Mouse (Mus musculus): ENCODE measurements around the gene Anxa6. TPM values are rescaled to one million over a fixed set of nuclear protein-coding genes. Genes with fewer than 3 reads are reported as not detected.
A peak's percentile ranks its signal among the peaks of the same experiment; 100 is the strongest.

Gene Anxa6
- polyA plus RNA-seq, 1 experiment from 2014 or later, result 86.9 TPM

DNA sequence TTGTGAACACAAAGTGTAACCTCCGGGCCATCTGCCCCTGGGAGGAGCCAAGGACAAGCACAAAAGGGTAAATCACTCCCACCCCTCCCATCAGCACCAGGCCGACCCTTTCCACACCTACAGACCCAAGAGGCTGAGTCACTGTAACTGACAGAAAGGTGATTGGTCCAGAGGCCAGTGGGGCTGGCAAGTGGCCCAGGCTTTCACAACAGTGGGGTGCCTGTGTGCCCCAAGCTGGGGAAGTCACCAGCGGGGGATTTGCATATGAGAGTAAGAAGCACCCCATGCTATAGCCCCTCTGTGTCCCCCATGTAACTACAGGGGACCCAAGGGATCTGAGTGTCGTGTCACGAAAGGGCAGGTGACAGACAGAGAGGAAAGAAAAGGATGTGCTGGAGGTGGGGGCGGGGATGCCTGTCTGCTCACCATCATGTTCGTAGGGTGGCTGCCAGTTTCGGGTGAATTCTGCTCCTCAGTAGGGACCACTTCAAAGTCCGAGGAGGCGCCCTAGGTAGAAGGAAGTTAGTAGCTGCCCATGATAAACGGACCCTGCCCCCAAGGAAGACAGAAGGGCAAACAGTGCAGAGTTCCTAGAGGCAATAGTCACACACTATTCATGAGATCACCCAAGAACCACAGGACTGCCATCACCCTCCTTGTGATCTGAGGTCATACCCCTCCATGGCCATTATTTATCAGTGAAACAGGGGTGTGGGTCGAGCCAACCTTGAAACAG is 97.0 kb downstream of the Anxa6 start:
- TF ChIP-seq CTCF (IDR thresholded peaks at IDR 0.05; ENCODE audit: low read depth), result no peak
- no peak overlapping the region for H3K4me2 ChIP-seq (replicated peaks; ENCODE audit: low read depth)
- H3K27me3 ChIP-seq (replicated peaks; ENCODE audit: control insufficient read depth, insufficient read depth, low read length), result no peaks in the 10 kb centered on the region
- WGBS, result 28% methylated on average over 12 of the region's 12 CpGs
- peak; percentile 93 for ATAC-seq
- H3K36me3 ChIP-seq (ENCODE audit: control insufficient read depth, insufficient read depth), result peaks cover 79% of the 10 kb centered on the region
- peak overlapping the region; percentile 91 for H3K27ac ChIP-seq (ENCODE audit: low read depth, low read length)
- no peak overlapping the region for H3K4me3 ChIP-seq (ENCODE audit: low read depth, low read length)
- peak overlapping the region; percentile 4; the same call in 1 of the 2 replicates for H3K9ac ChIP-seq (ENCODE audit: low read depth, low read length)
- 0 out of 2 replicates have a peak, but pooled peaks cover 5% of the 10 kb centered on the region for H3K4me1 ChIP-seq (replicated peaks; ENCODE audit: control insufficient read depth, insufficient read depth, low read length)
- no peaks in the 10 kb centered on the region for H3K9me3 ChIP-seq (ENCODE audit: control insufficient read depth)

DNA sequence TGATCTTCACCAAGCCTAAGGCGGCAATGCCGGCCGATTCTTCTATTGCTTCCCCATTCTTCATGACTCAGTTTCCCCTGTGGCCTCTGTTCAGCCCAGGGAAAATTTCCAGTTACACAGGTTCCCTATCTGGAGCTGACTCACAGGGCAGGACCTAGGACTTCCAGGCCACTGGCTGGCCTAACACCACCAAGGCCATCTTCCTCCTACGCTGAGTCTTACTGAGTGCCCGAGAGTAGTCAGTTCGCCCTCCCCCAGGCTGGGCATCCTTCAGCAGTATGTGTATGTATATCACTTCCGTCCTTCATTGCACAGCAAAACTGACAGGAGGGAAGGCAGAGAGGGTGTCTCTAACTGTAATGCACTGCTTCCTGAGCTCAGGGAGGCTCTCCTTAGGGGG is 99.0 kb downstream of the Anxa6 start:
- 98% methylated on average over 7 of the region's 7 CpGs for WGBS
- peaks cover 85% of the 10 kb centered on the region for H3K36me3 ChIP-seq (ENCODE audit: control insufficient read depth, insufficient read depth)
- H3K4me3 ChIP-seq (ENCODE audit: low read depth, low read length), result no peak overlapping the region
- no peak for ATAC-seq
- H3K4me2 ChIP-seq (replicated peaks; ENCODE audit: low read depth), result no peak overlapping the region
- H3K9me3 ChIP-seq (ENCODE audit: control insufficient read depth), result no peaks in the 10 kb centered on the region
- no peak for TF ChIP-seq CTCF (IDR thresholded peaks at IDR 0.05; ENCODE audit: low read depth)
- no peaks in the 10 kb centered on the region for H3K27me3 ChIP-seq (replicated peaks; ENCODE audit: control insufficient read depth, insufficient read depth, low read length)
- 0 out of 2 replicates have a peak, but pooled peaks cover 5% of the 10 kb centered on the region for H3K4me1 ChIP-seq (replicated peaks; ENCODE audit: control insufficient read depth, insufficient read depth, low read length)
- H3K9ac ChIP-seq (ENCODE audit: low read depth, low read length), result no peak overlapping the region
- H3K27ac ChIP-seq (ENCODE audit: low read depth, low read length), result no peak overlapping the region

DNA sequence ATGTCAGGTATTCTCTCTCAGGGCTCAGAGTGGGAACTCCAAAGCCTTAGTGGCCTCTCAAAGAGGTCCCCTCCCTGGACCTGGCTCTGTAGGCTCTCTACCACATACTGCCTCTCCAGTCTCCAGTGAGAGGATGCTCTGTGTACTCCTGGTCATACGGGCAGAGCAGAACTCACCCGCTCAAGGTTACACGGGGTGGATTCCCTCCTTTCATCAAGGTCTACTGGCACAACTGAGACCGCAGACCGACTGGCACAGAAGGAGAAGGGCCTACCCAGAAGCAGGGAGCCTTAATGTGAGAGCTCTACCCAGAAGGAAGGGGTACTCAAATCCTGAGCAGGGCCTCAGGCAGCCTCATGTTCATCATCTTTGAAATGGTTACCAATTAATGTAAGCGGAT is 100.7 kb downstream of the Anxa6 start:
- H3K36me3 ChIP-seq (ENCODE audit: control insufficient read depth, insufficient read depth), result peaks cover 84% of the 10 kb centered on the region

DNA sequence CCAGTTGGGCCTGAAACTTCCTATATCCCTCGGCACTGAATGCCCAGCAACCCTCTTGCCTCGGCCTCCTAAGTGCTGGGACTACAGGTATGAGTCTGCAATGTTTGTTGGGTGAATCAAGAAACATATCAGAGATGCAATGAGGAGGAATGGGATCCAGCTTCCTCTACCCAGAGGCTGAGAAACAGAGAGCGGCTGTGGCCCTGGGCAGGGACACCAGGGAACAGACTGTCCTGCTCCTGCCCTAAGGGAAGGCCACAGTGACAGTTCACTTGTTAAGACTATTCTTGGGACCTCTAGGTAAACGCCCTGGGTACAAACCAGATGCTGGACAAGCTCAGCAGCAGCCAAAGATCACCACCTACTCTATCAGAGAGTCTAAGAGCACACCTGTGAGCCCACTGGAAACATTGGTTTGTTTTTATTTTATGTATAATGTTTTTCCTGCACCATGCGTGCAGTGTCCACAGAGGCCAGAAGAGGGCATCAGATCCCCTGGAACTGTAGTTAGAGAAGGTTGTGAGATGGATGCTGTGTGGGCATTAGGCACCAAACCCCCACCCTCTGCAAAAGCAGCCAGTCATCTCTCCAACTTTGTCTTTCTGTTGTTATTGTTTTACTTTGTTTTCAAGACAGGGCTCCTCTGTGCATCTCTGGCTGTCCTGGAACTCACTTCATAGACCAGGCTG is 101.7 kb downstream of the Anxa6 start:
- no peaks in the 10 kb centered on the region for H3K9me3 ChIP-seq (ENCODE audit: control insufficient read depth)
- 0 out of 2 replicates have a peak, but pooled peaks cover 5% of the 10 kb centered on the region for H3K4me1 ChIP-seq (replicated peaks; ENCODE audit: control insufficient read depth, insufficient read depth, low read length)
- H3K27ac ChIP-seq (ENCODE audit: low read depth, low read length), result no peak overlapping the region
- no peak overlapping the region for H3K4me3 ChIP-seq (ENCODE audit: low read depth, low read length)
- no peak for ATAC-seq
- WGBS, result 74% methylated on average over 5 of the region's 5 CpGs
- TF ChIP-seq CTCF (IDR thresholded peaks at IDR 0.05; ENCODE audit: low read depth), result peak; percentile 86
- H3K27me3 ChIP-seq (replicated peaks; ENCODE audit: control insufficient read depth, insufficient read depth, low read length), result no peaks in the 10 kb centered on the region
- no peak overlapping the region for H3K9ac ChIP-seq (ENCODE audit: low read depth, low read length)
- peaks cover 92% of the 10 kb centered on the region for H3K36me3 ChIP-seq (ENCODE audit: control insufficient read depth, insufficient read depth)
- no peak overlapping the region for H3K4me2 ChIP-seq (replicated peaks; ENCODE audit: low read depth)

More for the DNA sequence above, 100.7 kb downstream of the Anxa6 start:
- Histone ChIP-seq H3K4me3 (ENCODE audit: low read depth, low read length) (no peak overlapping the region), H3K4me2 (replicated peaks; ENCODE audit: low read depth) (no peak overlapping the region), H3K9me3 (ENCODE audit: control insufficient read depth) (no peaks in the 10 kb centered on the region), H3K27me3 (replicated peaks; ENCODE audit: control insufficient read depth, insufficient read depth, low read length) (no peaks in the 10 kb centered on the region), H3K27ac (ENCODE audit: low read depth, low read length) (no peak overlapping the region), H3K9ac (ENCODE audit: low read depth, low read length) (no peak overlapping the region), H3K4me1 (replicated peaks; ENCODE audit: control insufficient read depth, insufficient read depth, low read length) (0 out of 2 replicates have a peak, but pooled peaks cover 5% of the 10 kb centered on the region)
- TF ChIP-seq CTCF (IDR thresholded peaks at IDR 0.05; ENCODE audit: low read depth), result no peak
- ATAC-seq, result no peak
- 92% methylated on average over 6 of the region's 6 CpGs for WGBS

DNA sequence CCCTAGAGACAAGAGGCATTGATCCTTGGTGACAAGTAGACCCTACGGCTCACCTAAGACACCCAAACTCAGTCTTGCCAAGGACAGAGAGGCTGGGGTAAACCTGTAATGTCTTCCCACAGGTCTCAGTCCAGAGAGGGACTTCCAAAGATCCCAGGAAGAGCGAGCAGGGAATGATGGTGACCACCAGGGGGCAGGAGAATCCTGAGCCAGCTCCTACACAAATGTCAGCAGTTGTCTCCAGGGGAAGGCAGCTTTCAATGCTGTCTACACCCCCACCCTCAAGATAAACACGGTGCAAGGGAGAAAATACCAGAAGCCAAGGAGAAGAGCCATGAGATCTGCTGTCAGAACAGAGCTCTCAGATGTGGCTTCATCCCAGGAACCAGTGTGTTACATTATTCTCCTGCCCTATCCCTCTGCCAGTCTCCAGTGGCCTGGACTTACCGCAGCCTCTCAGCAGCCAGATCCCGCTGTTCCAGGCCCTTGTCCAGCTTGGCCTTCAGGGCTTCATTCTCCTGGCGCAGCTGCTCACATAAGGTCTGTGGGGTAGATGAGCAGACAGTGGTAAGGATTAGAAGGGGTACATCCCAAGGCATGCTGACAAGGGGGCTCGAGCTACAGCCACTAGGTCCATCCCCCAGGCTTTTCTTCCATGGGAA is 102.8 kb downstream of the Anxa6 start:
- Histone ChIP-seq H3K4me3 (ENCODE audit: low read depth, low read length) (no peak overlapping the region), H3K4me1 (replicated peaks; ENCODE audit: control insufficient read depth, insufficient read depth, low read length) (no peaks in the 10 kb centered on the region), H3K27ac (ENCODE audit: low read depth, low read length) (no peak overlapping the region), H3K36me3 (ENCODE audit: control insufficient read depth, insufficient read depth) (peaks cover 95% of the 10 kb centered on the region), H3K27me3 (replicated peaks; ENCODE audit: control insufficient read depth, insufficient read depth, low read length) (no peaks in the 10 kb centered on the region), H3K4me2 (replicated peaks; ENCODE audit: low read depth) (no peak overlapping the region), H3K9me3 (ENCODE audit: control insufficient read depth) (no peaks in the 10 kb centered on the region), H3K9ac (ENCODE audit: low read depth, low read length) (no peak overlapping the region)
- peak; percentile 91 for TF ChIP-seq CTCF (IDR thresholded peaks at IDR 0.05; ENCODE audit: low read depth)
- no peak for ATAC-seq
- 65% methylated on average over 7 of the region's 7 CpGs for WGBS

DNA sequence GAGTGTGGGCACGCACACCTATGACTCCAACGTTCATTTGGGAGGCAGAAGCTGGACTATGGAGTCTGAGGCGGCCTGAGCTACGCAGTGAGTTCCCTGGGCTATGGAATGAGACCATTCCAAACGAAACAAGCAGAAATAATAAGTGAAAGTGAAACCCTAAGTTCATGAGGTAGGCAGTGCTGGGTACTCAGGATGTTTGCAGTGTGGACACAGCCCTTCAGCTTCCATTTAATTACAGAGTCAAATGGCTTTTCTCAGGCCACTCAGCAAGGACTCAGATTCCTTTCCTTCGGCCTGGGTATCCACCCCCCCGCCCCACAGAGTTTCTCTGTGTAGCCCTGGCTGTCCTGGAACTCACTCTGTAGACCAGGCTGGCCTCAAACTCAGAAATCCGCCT is 103.5 kb downstream of the Anxa6 start:
- no peak for TF ChIP-seq CTCF (IDR thresholded peaks at IDR 0.05; ENCODE audit: low read depth)
- H3K4me1 ChIP-seq (replicated peaks; ENCODE audit: control insufficient read depth, insufficient read depth, low read length), result no peaks in the 10 kb centered on the region
- no peaks in the 10 kb centered on the region for H3K27me3 ChIP-seq (replicated peaks; ENCODE audit: control insufficient read depth, insufficient read depth, low read length)
- H3K9me3 ChIP-seq (ENCODE audit: control insufficient read depth), result no peaks in the 10 kb centered on the region
- 0 out of 2 replicates have a peak overlapping the region, but pooled peaks have one; percentile 2 for H3K9ac ChIP-seq (ENCODE audit: low read depth, low read length)
- WGBS, result 87% methylated on average over 8 of the region's 8 CpGs
- H3K4me2 ChIP-seq (replicated peaks; ENCODE audit: low read depth), result no peak overlapping the region
- peaks cover 90% of the 10 kb centered on the region for H3K36me3 ChIP-seq (ENCODE audit: control insufficient read depth, insufficient read depth)
- H3K27ac ChIP-seq (ENCODE audit: low read depth, low read length), result peak overlapping the region; percentile 41
- ATAC-seq, result no peak
- H3K4me3 ChIP-seq (ENCODE audit: low read depth, low read length), result no peak overlapping the region
